Mouse (Mus musculus) thymus, adult 2 months (tissue): ENCODE measurements around the gene Serpinb6a. TPM values are rescaled to one million over a fixed set of nuclear protein-coding genes. Genes with fewer than 3 reads are reported as not detected.
"Not testable (repeated sequence)": the region's sequence is repeated elsewhere in the genome, so short reads cannot be mapped to it uniquely, and the experiment has no call there.

Source experiments
- DNase-seq: peaks from one replicate; pipeline ENCODE4 v3.0.0; 2021
- H3K27ac ChIP-seq: fragments of 200-500 bp; 2 replicates; pipeline ENCODE4 v1.5.1; 2012; ENCODE audit warnings: low read length, control low read depth; ENCODE audit not compliant: control insufficient read depth, insufficient read depth
- H3K27me3 ChIP-seq: fragments of 200-500 bp; 2 replicates; pipeline ENCODE4 v1.6.1; 2012; ENCODE audit warnings: mild to moderate bottlenecking, low read length, moderate library complexity, mixed read lengths; ENCODE audit not compliant: control insufficient read depth, insufficient read depth
- H3K36me3 ChIP-seq: fragments of 200-500 bp; 2 replicates; pipeline ENCODE4 v1.6.1; 2012; ENCODE audit warnings: mild to moderate bottlenecking, low read length, moderate library complexity; ENCODE audit not compliant: control insufficient read depth, insufficient read depth
- H3K4me1 ChIP-seq: fragments of 200-500 bp; replicated peaks from 2 replicates; pipeline ENCODE4 v1.6.1; 2012; ENCODE audit warnings: low read length; ENCODE audit not compliant: control insufficient read depth, insufficient read depth
- H3K4me3 ChIP-seq: fragments of 200-500 bp; 2 replicates; pipeline ENCODE4 v1.5.1; 2012; ENCODE audit warnings: mild to moderate bottlenecking, low read length, control low read depth, moderate library complexity; ENCODE audit not compliant: control insufficient read depth, insufficient read depth
- CTCF ChIP-seq: fragments of 200-500 bp; IDR thresholded peaks from 2 replicates; pipeline ENCODE4 v1.5.1; 2012; ENCODE audit warnings: mild to moderate bottlenecking, control low read depth, low read length, moderate library complexity, borderline replicate concordance; ENCODE audit not compliant: control insufficient read depth, poor library complexity, insufficient read depth; ENCODE audit errors: extremely low read depth
- POLR2A ChIP-seq: fragments of 200-500 bp; IDR thresholded peaks from 2 replicates; pipeline ENCODE4 v1.6.1; 2012; ENCODE audit warnings: mild to moderate bottlenecking, low read length, control low read depth, moderate library complexity; ENCODE audit not compliant: control insufficient read depth, poor library complexity, insufficient read depth; ENCODE audit errors: extremely low read depth
- WGBS: fragments of 180-500 bp; shearing (Covaris S2); methylation state at CpG from one replicate; pipeline ENCODE4 v1.1.7; 2018; 5-methylcytosine and 5-hydroxymethylcytosine counted together
- polyA plus RNA-seq: library from polyadenylated mRNA; depleted of rRNA; stranded (reverse); fragments of >200 nt; gene quantifications from 2 replicates; pipeline ENCODE4 v1.2.3, GENCODE M21; 2012

Serpinb6a gene
- polyA plus RNA-seq, 1 experiment, result 48.3 TPM

DNA sequence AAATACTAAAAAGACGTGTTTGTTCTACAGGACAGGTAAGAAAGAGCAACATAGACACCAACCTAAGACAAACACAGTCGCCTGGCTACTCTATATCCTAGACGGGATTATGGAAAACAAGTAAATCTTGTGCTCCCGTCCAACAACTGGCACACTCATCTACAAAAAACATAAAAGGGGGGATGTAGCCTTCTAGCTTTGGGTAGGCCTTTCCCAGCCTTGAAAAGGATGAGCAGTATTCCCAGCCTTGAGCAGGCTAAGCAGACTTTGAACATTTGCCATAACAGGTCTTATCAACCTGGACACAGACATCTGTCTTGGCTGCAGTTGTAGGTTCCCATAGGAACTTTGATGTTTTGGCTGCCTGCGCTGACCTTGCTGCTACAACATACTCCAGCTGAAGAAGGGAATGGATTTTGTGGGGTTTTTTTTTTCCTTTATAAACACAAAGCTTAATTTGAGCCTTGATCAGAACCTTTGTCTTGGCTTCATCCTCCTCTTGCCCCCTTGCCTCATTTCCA is 61.2 kb downstream of the Serpinb6a start:
- Histone ChIP-seq H3K4me1 (no peaks in the 10 kb centered on the region), H3K4me3 (no peak overlapping the region), H3K27me3 (no peaks in the 10 kb centered on the region), H3K36me3 (no peaks in the 10 kb centered on the region), H3K27ac (no peak overlapping the region)
- DNase-seq, result no peak
- 97% methylated on average over 5 of the region's 5 CpGs for WGBS
- no peak for TF ChIP-seq CTCF
- no peak for TF ChIP-seq POLR2A

DNA sequence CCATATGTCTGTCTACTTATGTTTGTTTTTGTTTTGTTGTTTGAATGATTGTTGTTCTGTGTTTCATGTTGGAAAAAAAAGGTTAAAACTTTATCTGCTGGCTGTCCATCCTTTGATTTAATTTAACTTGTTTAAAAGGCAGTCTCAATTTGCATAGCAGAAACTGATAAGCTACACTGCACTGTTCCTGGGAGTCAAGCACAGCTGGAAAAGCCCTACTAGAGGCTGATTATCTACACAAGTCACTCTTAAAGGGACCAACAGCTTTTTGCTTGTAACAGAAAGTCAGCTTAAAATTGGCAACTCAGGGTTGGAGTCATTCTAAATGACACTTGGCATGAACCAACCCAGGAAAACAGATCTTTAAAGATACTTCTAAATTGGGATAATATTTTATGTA is 65.0 kb downstream of the Serpinb6a start:
- H3K27ac ChIP-seq, H3K4me3 ChIP-seq, H3K36me3 ChIP-seq, DNase-seq, H3K27me3 ChIP-seq, H3K4me1 ChIP-seq: not testable (repeated sequence)

DNA sequence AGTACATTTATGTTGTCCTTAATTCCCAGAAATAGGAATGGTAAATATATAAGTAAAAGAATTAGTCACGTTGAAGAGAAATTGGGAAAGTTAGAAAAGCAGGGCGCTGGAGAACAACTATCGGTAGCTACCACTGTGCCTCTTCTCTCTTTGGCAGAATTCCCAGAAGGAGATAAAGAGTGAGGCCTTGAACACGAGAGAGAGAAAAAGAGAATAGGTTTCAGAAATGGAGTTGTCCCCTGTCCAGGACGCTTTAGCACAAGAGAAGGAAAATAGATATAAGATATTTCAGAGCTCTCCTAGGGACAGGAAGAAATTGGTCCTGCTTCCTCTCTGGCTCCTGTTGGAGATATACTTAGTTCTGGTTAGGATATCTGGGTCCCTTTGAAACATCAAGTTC is 65.4 kb downstream of the Serpinb6a start:
- no peaks in the 10 kb centered on the region for H3K27me3 ChIP-seq
- H3K36me3 ChIP-seq, result no peaks in the 10 kb centered on the region
- H3K27ac ChIP-seq, result no peak overlapping the region
- 95% methylated on average over 5 of the region's 5 CpGs for WGBS
- no peaks in the 10 kb centered on the region; the same call in 1 of the 2 replicates for H3K4me1 ChIP-seq
- no peak for DNase-seq
- TF ChIP-seq CTCF, result no peak
- no peak for TF ChIP-seq POLR2A
- H3K4me3 ChIP-seq, result no peak overlapping the region

DNA sequence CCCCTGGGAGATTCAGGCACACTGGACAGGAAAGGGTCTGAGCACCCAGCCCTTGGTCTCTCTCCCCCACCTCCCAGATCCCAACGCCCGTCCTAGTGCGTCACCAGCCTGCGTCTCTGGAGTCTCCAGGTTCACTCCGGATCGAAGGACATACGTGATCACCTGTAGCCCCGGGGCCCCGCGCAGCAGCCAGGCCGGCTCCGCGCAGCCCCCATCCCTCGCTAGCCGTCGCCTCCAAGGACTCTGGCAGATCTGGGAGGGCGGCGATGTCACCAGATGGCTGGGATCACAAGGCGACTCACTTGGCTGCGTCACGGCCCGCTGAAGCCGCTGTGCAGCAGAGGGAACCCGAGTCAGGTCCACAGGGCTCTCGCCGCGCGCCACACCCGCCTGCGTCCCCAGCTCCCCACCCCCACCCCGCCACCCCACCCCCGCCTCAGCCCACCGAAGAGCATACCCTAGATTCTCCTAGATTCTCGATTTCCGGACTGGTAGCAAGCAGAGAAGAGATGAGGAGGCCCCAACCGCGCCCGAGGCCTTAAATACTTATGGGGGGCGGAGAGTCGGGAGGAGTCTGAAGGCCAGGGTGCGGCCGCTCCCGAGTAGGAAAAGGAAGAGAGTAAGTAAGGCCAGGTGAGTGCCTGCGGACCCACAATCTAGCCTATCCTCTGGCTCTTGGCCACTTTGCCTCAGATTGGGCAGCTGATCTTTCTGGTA is 67.0 kb downstream of the Serpinb6a start:
- Histone ChIP-seq H3K36me3 (no peaks in the 10 kb centered on the region), H3K27ac (no peak overlapping the region), H3K4me1 (no peaks in the 10 kb centered on the region; the same call in 1 of the 2 replicates), H3K4me3 (peak overlapping the region; percentile 34), H3K27me3 (no peaks in the 10 kb centered on the region)
- TF ChIP-seq CTCF (no peak), POLR2A (no peak)
- 5% methylated on average over 44 of the region's 44 CpGs for WGBS
- DNase-seq, result peak; percentile 11

DNA sequence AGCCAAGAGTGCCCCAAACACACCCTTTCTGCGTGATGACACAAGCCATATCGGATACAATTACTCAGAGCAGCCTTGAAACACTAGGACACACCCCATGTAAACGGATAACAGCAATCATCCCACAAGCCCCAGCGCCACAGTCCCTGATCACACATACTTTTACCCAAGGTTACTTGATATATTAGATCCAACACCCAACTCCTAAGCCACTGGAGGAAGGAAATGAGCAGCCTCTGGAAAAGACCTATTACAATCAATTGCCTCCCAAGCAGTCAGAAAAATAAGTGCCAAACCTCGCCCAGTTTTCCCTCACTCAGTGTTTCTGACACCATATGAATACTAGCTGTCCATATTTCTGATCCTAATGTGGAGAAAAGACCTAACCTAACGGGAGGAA is 67.9 kb downstream of the Serpinb6a start:
- no peak for TF ChIP-seq CTCF
- no peak for TF ChIP-seq POLR2A
- DNase-seq, result no peak
- no peak overlapping the region for H3K4me3 ChIP-seq
- no peaks in the 10 kb centered on the region; the same call in 1 of the 2 replicates for H3K4me1 ChIP-seq
- no peaks in the 10 kb centered on the region for H3K36me3 ChIP-seq
- no peaks in the 10 kb centered on the region for H3K27me3 ChIP-seq
- WGBS, result 85% methylated on average over 6 of the region's 6 CpGs
- no peak overlapping the region for H3K27ac ChIP-seq

DNA sequence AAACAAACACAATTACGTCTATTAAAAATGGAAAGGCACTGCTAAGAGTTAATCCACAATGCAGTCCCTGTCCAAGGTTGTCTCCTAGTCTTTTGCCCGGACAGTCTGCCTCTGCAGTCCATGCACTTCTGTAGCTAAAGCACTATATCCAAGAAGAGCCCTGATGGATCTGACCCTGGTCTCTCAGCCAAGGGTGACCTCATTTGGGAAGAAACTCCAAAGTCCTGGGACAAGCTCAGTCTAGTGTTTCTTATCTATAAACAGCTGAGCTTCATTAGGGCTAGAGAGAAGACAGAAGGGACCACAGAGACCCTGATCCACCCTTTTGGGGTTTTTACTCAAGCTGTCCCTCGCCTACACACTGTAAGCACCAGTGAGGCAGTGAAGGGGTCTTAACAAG is 71.7 kb downstream of the Serpinb6a start:
- Histone ChIP-seq H3K27ac (no peak overlapping the region), H3K27me3 (no peaks in the 10 kb centered on the region), H3K4me1 (no peaks in the 10 kb centered on the region; the same call in 1 of the 2 replicates), H3K36me3 (no peaks in the 10 kb centered on the region), H3K4me3 (no peak overlapping the region)
- WGBS, result 94% methylated on average over 3 of the region's 3 CpGs
- DNase-seq, result no peak
- TF ChIP-seq POLR2A, result no peak
- TF ChIP-seq CTCF, result no peak

DNA sequence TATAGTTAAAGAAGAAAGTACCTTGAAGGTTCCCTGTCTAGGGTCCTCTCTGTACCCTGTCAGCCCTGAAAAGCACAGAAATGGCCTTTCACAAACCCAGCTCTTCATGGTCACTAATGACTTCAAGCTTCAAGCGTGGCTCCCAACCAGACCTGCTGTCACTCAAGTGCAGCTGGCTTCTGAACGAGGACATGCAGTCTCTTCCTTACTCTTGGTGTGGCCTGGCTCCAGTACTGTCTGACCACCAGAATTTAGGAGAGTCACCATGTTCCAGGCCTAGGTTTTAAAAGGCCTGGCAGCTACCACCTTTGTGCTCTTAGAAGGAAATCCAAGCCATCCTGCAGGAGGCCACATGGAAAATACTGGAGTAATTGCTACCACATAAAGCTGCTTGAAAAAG is 72.3 kb downstream of the Serpinb6a start:
- no peak for DNase-seq
- Histone ChIP-seq H3K4me1 (no peaks in the 10 kb centered on the region), H3K4me3 (no peak overlapping the region), H3K27ac (no peak overlapping the region), H3K27me3 (no peaks in the 10 kb centered on the region), H3K36me3 (no peaks in the 10 kb centered on the region)
- WGBS, result 84% methylated on average over 2 of the region's 2 CpGs
- TF ChIP-seq CTCF, result no peak
